Mouse (Mus musculus): Measurements from ENCODE around the gene Chrna4.

- TF ChIP-seq EP300 (IDR thresholded peaks at IDR 0.05) (no peak), CTCF (IDR thresholded peaks at IDR 0.05) (no peak)
These were observed 46.8 kb upstream of the Chrna4 start for GRCm38 (mm10) chr2:181090123-181090522.

Data from lung, postnatal 0 days (tissue).